Mouse (Mus musculus): ENCODE measurements around the gene Prrt3.
A peak's percentile ranks its signal among the peaks of the same experiment; 100 is the strongest.

The Prrt3 gene

DNA sequence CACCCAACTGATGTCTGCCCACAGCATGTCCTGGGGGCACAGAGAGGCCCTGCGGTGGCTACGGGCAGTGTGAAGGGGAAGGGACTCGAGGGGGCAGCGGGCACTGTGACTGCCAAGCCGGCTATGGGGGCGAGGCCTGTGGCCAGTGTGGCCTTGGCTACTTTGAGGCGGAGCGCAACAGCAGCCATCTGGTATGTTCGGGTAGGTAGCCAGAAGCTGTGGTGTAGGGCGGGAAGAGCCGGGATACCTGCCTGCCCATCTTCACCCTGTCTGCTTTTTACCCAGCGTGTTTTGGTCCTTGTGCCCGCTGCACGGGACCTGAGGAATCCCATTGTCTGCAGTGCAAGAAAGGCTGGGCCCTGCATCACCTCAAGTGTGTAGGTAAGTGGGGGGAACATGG lies 12.3 kb downstream of the Prrt3 start:
- DNase-seq (ENCODE audit: low spot score), result no peak

DNA sequence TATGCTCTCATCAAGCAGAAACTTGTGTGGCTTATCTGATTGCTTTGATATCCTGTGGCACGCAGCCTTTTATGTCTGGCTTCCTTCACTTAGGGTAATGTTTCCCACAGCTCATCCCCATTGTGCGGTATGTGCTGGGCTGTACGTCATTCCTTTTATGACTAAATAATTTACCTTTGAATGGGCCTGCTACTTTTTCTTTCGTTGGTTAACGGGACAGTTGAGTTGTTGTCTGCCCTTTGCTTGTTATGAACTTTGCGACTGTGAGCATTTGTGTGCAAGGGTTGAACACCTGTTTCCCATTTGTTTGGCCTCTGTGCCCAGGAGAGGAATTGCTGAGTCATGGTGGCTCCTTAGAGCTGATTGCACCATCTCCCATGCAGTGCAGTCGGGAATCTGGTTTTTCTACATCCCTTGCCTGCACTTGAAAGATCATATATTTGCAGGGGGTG lies 14.6 kb downstream of the Prrt3 start:
- DNase-seq (ENCODE audit: low spot score), result no peak

DNA sequence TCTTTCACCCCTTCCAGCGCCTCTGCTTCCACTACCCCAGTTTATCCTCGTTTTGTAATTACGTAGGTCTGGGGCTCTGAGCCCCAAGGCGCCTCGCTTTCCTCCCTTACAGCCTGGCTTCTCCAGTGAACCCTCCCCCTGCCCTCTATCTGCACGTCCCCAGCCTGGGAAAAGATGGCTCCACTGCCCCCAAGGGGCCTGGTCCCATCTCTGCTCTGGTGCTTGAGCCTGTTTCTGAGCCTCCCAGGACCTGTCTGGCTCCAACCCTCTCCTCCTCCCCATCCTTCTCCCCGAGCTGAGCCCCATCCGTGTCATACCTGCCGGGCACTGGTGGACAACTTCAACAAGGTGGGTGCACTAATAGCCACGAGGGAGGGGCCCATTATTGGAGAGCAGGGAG lies 18.0 kb downstream of the Prrt3 start:
- no peak for DNase-seq (ENCODE audit: low spot score)

DNA sequence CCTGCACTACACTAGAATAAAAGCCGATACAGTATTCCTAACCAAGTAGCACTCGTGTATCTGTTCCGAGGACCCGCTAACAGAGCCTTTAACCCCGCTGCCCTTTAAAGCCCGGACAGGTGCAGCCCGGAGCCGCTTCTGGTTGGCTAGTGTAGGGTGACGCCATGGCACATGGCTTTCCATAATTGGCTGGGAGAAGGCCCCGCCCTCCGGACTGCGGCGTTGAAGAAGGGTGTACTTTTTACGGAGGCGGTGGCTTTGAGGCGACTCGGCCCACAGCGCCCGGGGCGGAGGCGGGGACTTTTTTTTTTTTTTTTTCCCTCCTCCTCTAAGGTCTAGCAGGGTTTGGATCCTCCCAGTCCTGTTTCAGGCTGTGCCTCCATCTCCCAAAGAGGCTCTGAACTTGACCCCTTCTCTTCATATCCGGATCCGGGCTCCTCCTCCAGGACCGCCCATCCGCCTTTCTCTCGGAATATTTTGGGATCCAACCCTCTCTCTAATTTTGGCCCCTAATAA lies 18.6 kb downstream of the Prrt3 start, which contains the start of gene Creld1:
Gene Creld1 (plus strand): TSS at position 198 of the 516 bp plus-strand sequence.
- DNase-seq (ENCODE audit: low spot score), result peak; percentile 93

DNA sequence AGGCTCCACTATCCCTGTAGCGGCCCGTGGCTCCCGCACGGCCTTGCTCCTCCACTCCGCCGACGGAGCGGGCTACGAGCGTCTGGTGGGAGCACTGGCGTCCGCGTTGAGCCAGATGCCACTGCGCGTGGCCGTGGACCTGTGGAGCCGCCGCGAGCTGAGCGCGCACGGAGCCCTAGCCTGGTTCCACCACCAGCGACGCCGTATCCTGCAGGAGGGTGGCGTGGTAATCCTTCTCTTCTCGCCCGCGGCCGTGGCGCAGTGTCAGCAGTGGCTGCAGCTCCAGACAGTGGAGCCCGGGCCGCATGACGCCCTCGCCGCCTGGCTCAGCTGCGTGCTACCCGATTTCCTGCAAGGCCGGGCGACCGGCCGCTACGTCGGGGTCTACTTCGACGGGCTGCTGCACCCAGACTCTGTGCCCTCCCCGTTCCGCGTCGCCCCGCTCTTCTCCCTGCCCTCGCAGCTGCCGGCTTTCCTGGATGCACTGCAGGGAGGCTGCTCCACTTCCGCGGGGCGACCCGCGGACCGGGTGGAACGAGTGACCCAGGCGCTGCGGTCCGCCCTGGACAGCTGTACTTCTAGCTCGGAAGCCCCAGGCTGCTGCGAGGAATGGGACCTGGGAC lies 19.1 kb downstream of the Prrt3 start:
- DNase-seq (ENCODE audit: low spot score), result peak; percentile 45

DNA sequence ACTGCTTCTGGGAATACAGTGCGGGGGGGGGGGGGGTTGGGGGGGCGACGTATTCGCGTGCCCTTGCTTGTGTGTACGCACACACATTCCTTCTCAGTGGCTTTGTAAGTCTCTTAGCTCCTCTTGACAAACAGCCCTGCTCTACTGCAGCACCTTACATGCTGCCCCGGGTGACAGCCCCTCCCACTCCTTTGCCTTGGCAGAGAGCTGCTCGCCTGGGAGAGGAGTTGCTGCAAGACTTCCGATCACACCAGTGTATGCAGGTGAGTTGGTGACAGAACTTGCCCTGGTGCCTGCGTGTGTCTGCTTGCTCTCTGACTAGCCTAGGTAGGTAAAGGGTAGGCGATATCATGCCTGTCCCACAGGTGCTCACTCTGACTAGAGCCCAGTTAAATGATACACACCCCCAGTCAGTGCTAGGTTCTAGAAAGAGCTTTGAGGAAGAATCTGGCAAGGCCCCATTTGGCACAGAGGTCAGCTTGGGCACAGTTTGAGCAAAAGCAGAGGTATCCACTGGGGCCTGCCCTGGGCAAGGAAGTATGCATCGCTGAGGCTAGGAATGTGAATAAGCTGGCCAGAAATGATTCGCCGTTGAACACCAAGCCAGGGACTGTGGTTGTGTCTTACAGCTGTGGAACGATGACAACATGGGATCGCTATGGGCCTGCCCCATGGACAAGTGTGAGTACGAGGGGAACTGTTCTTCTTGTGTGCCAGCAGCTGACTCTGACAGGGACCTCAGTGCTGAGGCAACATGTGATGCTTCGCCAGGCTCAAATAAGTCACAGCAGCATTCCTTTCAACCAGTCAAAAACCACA lies 21.0 kb downstream of the Prrt3 start:
- DNase-seq (ENCODE audit: low spot score), result no peak

DNA sequence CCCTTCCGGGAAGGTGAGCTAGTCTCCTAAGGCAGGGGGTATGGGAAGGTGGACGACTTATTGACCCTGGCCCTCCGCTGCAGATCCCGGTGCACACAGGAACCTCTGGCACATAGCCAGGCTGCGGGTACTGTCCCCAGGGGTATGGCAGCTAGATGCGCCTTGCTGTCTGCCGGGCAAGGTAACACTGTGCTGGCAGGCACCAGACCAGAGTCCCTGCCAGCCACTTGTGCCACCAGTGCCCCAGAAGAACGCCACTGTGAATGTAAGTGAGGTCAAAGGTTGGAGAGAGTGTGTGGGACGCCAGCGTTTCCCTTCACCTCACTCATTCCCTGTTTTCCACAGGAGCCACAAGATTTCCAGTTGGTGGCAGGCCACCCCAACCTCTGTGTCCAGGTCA lies 22.8 kb downstream of the Prrt3 start:
- no peak for DNase-seq (ENCODE audit: low spot score)

DNA sequence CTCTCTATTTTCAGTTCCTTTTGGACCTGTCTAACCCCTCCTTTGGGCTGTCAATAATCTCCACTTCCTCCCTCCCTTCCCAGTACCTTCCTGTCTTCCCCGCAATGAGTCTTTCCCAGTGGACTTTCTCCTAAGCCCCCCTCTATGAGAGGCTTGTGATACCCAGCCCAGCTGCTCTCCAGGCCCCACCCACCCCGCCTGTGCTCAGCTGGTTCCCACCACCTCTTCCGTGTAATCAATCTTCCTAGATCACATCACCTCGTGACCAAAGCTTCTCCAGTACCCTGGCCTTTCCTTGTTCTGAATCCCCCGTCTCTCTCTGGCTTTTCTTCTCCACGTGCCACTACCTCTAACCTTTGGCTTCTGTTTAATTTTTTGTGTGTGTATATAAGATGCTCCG lies 24.4 kb downstream of the Prrt3 start:
- no peak for DNase-seq (ENCODE audit: low spot score)

DNA sequence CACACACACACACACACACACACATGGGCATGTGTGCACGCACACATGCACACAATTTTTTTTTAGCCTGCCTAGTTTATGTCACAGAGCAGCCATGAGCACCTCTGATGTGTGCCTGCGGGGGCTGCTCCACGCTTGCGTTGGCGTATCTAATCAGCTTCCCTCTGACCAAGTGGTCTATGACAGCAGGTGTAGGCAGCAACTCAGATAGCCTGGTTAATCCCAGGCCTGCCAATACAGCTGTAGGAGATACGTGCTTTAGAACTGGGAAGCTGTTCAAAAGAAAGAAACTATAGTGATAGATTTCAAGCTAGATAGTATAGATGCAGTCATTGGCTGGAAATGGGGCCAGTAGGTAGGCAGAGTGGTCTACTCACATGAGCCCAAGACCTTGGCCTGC lies 28.0 kb downstream of the Prrt3 start:
- no peak for DNase-seq (ENCODE audit: low spot score)

DNA sequence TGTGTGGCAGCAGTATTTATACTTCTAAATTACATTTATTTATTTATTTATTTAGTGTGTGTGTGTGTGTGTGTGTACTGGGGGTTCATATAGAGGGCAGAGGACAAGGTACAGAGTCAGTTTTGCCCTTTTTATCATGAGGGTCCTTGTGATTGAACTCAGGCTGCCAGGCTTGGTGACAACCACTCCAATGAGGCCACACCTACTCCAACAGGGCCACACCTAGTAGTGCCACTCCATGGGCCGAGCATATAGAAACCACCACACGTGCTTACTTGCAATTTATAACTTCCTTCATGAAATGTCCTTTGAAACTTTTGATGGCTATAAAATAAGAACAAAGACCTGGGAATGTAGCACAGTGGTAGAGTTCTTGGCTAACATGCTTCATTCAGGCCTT lies 28.5 kb downstream of the Prrt3 start:
- DNase-seq (ENCODE audit: low spot score), result no peak

DNA sequence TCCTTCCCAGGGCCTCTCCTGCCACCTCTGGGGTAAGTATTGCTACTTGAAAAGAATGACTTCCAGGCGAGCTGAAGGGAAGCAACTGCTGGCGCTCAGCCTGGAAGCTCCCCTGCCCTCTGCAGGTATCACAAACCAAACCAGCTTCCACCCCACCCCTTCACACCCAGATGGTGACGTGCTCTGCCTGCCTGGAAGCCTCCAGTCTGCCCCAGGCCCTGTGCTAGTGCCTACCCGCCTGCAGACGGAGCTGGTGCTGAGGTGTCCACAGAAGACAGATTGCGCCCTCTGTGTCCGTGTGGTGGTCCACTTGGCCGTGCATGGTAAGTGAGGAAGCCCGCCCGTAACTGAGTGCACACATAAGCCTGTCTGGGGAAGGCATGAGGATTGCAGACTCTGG lies 29.7 kb downstream of the Prrt3 start:
- no peak for DNase-seq (ENCODE audit: low spot score)

DNA sequence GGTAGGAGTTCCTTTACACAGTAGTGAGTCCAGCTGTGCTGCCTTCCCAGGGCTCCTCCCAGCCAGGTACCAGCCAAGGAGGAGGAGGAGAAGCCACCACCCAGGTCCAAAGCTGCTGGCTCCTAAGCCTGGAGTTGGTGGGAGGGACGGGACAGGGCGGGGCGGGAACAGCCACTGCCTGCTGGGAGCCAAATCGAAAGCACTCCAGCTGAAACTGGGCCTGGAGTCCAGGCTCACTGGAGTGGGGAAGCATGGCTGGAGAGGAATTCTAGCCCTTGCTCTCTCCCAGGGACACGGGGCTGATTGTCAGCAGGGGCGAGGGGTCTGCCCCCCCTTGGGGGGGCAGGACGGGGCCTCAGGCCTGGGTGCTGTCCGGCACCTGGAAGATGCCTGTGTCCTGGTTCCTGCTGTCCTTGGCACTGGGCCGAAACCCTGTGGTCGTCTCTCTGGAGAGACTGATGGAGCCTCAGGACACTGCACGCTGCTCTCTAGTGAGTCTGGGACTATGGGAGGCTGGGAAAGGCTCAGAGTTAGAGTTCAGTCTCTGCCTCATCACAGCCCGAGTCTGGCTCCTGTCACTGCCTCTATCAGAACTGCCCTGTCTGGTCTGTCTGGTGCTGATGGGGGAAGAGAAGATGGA lies 30.3 kb downstream of the Prrt3 start, which contains the start of gene Il17rc:
Gene Il17rc (plus strand): TSS at position 131 of the 640 bp plus-strand sequence.
- DNase-seq (ENCODE audit: low spot score), result peak; percentile 52

DNA sequence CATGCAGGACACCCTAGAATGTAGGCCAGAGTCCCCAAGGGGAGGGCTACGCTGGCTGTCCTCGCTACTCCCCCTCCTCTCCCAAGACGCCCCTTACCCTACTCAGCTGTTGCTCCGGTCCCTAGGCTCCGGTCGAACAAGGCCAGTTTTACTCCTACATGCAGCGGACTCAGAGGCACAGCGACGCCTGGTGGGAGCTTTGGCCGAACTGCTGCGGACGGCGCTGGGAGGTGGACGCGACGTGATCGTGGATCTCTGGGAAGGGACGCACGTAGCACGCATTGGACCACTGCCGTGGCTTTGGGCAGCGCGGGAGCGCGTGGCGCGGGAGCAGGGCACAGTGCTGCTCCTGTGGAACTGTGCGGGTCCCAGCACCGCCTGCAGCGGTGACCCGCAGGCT lies 32.3 kb downstream of the Prrt3 start:
- DNase-seq (ENCODE audit: low spot score), result peak; percentile 74

DNA sequence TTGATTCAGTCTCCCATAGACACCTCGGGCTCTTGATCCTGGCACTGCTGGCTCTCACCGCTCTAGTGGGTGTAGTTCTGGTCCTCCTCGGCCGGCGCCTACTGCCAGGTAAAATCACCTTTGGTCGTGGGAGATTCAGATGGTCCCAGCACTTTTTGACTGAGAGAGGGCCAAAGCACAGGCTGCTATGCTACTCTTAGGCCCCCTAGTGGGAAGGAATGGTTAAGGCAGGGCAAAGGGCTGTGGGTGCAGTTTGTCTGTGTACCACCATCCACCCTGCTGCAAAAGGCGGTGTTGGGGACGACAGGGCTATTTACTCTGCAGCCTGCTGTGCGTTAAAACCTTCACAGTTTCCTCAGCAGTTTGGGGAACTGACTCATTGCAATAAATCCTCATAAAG lies 32.7 kb downstream of the Prrt3 start:
- DNase-seq (ENCODE audit: low spot score), result peak; percentile 68

DNA sequence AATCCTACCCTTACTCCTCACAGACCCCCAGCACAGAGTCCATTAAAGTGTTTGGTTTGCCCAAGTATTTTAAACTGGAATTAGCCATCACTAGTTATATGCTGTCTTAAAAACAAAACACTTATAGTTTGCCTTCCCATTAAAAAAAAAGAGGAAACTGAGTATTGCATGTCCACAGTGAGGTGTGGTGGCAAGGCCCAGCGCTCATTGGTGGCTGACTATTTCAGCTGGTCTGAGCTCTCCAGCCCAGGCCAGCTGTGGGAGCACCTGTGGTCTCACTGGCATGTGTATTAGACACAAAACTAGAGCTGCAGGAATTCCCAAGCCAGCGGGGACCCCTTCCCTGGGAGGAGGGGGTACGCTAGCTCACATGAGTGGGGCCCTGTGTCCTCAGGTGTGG lies 33.2 kb downstream of the Prrt3 start:
- no peak for DNase-seq (ENCODE audit: low spot score)

DNA sequence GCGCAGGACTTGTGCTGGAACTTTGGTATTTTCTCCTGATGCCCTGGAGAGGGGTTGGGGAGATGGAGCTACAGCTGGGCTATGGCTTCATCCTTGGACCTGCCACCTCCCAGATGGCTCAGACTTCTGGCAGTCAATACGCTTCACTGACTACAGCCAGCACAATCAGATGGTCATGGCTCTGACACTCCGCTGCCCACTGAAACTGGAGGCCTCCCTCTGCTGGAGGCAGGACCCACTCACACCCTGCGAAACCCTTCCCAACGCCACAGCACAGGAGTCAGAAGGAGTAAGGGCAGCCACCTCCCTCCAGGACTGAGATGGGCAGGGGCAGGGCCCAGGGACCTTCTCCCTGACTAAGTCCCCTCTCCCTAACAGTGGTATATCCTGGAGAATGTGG lies 36.1 kb downstream of the Prrt3 start:
- no peak for DNase-seq (ENCODE audit: low spot score)

DNA sequence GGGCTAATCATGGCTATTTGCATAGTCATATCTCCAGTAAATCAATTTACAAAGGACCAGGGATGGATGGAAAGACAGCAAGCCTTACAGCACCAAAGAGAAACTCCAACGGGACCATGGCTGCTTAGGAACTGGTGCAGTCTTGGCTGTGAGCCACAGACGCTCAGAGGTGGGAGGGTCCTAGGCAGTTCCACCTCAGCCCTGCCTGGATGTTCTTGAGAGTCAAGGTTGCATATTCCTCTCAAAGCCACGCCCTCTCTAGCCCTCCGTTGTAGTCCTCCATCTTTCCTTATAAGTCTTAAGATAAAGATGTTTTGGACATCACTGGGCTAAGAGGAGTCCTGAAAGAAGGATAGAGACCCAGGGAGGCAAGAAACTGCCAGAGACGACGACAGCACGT lies 37.7 kb downstream of the Prrt3 start:
- no peak for DNase-seq (ENCODE audit: low spot score)

DNA sequence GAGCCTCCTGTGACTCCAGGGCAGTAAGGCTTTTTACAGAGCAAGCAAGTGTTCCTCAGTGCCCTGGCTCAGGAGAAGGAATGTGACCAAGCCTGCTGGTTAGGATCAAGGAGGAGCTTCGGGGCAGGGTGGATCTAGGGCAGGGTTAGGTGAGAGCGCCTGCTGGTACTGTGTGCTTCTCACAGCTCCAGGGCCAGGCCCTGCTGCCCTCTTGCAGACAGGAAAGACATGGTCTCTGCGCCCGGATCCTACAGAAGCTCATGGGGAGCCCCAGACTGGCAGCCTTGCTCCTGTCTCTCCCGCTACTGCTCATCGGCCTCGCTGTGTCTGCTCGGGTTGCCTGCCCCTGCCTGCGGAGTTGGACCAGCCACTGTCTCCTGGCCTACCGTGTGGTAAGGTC lies 43.1 kb downstream of the Prrt3 start:
- no peak for DNase-seq (ENCODE audit: low spot score)

DNA sequence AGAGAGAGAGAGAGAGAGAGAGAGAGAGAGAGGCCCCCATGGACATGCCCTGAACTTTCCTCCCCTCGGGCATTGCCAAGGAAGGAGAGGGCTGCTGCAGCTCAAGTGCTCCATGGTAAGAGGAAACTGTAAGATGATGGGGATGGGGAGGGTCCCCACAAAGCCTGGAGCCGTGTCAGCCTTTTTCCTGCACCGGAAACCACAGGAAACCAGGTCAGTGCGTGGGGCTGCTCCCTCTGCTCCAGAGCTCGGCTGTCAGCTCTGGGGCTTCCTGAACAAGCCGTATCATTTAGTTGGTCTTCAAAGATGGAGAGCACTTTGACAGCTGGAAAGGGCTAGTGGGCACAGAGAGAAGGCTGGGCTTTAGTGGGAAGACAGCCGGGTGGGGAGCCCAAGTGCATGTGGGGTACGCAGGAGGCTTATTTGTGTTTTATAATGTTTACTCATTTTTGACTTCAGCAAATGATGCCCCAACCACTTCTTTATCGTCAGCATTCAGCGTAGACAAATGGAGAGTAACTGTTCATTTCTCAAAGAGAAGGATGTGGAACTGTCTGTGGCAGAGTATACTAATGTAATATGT lies 43.7 kb downstream of the Prrt3 start, which contains the start of gene Il17re:
Gene Il17re (plus strand): TSS at position 533 of the 583 bp plus-strand sequence.
- no peak for DNase-seq (ENCODE audit: low spot score)

DNA sequence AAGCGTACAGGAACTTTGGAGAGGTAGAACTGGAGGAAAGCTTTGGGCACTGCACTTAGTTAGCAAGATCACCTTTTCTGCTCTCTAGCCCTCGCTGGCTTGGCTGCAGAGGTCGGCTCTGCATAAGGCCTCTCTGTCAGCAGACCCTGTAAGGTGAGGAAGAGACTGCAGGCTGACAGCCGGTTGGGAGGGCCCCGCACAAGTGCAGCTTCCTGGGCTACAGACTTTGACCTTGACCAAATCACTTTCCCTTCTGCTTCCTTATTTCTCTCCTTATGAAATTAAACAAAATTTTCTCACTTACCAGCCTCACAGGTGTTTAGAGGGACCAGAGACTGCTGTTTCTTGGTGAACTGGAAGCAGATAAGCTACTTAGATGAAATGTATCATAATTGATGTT lies 46.7 kb downstream of the Prrt3 start:
- DNase-seq (ENCODE audit: low spot score), result no peak

DNA sequence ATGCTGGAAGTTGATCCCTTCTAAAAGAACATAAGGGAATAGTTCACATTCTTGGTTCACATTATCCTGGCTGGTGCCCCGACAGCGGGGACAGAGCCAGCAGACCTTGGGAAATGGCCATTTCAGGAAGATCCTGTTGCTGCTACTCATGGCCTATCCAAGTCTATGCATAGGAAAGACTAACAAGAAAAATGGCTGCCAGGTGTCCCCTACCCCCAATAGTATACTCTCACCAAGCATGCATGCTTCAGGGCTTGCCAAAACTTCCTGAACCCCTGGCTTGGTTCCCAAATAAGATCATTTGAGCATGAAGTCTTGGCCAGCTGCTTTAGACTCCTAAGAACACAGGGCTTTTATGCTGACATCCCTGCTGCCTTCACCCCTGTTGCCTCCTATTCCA lies 49.9 kb downstream of the Prrt3 start:
- no peak for DNase-seq (ENCODE audit: low spot score)

DNA sequence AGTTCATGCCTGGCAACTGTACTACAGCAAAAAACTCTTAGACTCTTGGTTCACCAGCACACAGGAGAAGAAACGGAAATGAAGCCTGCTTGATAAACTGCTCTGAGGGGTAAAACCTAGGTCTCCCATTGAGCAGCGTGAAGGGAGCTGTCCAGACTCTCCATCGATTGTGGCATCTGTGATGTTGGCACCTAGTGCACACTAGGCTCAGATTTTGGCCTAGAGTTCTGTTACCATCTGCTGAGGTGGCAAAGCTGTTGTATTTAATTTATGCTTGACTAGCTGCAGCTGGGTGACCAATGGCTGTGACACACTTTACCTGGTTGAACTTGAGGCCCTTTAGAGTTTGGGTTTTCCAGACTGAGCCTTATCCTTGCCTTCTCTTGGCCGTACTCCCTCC lies 54.1 kb downstream of the Prrt3 start:
- no peak for DNase-seq (ENCODE audit: low spot score)

Data from testis, postnatal 14 days (tissue).